Mouse (Mus musculus) bone marrow macrophage, adult 2 months (primary cell): ENCODE measurements around the gene Gucy2g. TPM values are rescaled to one million over a fixed set of nuclear protein-coding genes. Genes with fewer than 3 reads are reported as not detected.
"Not testable (repeated sequence)": the region's sequence is repeated elsewhere in the genome, so short reads cannot be mapped to it uniquely, and the experiment has no call there.

Experiments used
- H3K27ac ChIP-seq: 2 replicates; pipeline ENCODE4 v1.5.1; 2012; ENCODE audit warnings: low read depth, low read length; ENCODE audit not compliant: insufficient read depth
- H3K4me1 ChIP-seq: 2 replicates; pipeline ENCODE4 v1.6.1; 2012; ENCODE audit warnings: low read length; ENCODE audit not compliant: control insufficient read depth, insufficient read depth
- H3K4me3 ChIP-seq: 2 replicates; pipeline ENCODE4 v1.5.1; 2012; ENCODE audit warnings: mild to moderate bottlenecking, low read length, moderate library complexity; ENCODE audit not compliant: insufficient read depth
- CTCF ChIP-seq: IDR thresholded peaks from 2 replicates; pipeline ENCODE4 v1.5.1; 2012; ENCODE audit warnings: low read depth, mild to moderate bottlenecking, low read length, moderate library complexity
- POLR2A ChIP-seq: IDR thresholded peaks from 2 replicates; pipeline ENCODE4 v1.6.1; 2012; ENCODE audit warnings: mild to moderate bottlenecking, low read depth, low read length, borderline replicate concordance
- polyA plus RNA-seq: library from polyadenylated mRNA; stranded (reverse); fragments of >200 nt; gene quantifications from 2 replicates; pipeline ENCODE4 v1.2.4, GENCODE M21; 2012; ENCODE audit not compliant: missing spikeins, insufficient read depth, insufficient read length

Gucy2g gene
- polyA plus RNA-seq, 1 experiment, result not detected

DNA sequence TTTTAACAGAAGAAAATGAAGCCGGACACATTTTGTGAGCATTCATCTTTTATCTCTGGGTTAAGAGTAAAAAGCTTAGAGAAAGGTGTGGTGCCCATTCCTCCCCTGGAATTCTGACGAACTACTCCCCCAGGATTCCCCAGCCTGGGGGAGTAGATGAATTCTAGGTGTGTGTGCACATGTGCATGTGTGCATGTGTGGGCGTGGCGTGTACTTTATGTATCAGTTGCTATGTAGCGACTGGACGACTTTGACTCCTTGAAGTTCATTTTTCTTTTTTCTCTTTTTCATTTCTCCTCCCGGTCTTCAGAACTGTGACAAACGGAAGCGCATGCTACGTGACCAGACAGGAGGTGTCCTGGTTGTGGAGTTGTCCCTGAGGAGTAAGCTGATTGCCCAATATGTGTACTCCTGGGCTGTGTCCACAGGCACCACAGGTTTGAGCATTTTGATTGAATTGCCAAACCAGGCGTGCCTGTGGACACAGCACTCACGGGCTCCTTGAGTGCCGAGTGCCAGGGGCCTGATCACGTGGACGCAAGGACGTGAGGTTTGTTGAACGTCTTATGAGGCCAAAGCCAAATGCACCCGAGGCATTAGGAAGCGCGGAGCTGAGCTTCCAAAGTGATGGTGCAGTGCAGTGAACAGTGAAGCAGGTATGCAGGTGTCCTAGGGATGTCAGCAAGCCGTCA is 48.6 kb downstream of the Gucy2g start:
- H3K4me1 ChIP-seq, result no peaks in the 10 kb centered on the region
- H3K4me3 ChIP-seq, result no peak overlapping the region
- H3K27ac ChIP-seq, result no peak overlapping the region
- no peak for TF ChIP-seq CTCF
- no peak for TF ChIP-seq POLR2A

- no peaks in the 10 kb centered on the region for H3K4me1 ChIP-seq
- no peak overlapping the region for H3K27ac ChIP-seq
- no peak for TF ChIP-seq CTCF
- no peak overlapping the region for H3K4me3 ChIP-seq
These were observed 49.4 kb downstream of the Gucy2g start for GRCm38 (mm10) chr19:55191596-55191995.

- Histone ChIP-seq H3K27ac (no peak overlapping the region), H3K4me1 (no peaks in the 10 kb centered on the region), H3K4me3 (no peak overlapping the region)
- TF ChIP-seq CTCF (no peak), POLR2A (no peak)
These were observed 51.0 kb downstream of the Gucy2g start for GRCm38 (mm10) chr19:55190065-55190464.

DNA sequence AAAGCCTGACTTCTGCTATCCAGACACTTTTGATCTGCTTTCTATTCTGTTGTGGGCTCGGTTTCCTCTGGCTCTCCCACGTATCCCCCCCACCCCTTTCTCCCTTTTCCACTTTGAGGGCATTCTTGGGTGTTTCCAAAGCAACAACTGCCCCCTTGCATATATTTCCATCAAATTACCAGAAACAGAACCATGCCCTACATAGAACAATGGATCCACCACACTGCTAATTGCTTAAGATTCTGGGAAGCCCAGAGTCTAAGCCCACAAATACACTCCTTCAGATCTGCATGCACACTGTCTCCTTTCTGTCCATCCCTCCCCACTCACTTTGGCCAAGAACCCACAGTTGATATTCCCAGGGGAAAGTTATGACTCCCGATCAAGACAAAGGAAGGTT is 55.4 kb downstream of the Gucy2g start:
- Histone ChIP-seq H3K4me3 (no peak overlapping the region), H3K4me1 (no peaks in the 10 kb centered on the region), H3K27ac (no peak overlapping the region)
- TF ChIP-seq CTCF (no peak), POLR2A (no peak)

- Histone ChIP-seq H3K4me3 (no peak overlapping the region), H3K27ac (no peak overlapping the region), H3K4me1 (no peaks in the 10 kb centered on the region)
- no peak for TF ChIP-seq CTCF
- TF ChIP-seq POLR2A, result no peak
These were observed 56.0 kb downstream of the Gucy2g start for GRCm38 (mm10) chr19:55185074-55185473.

- Histone ChIP-seq H3K4me3 (no peak overlapping the region), H3K27ac (no peak overlapping the region), H3K4me1 (no peaks in the 10 kb centered on the region)
- no peak for TF ChIP-seq POLR2A
- no peak for TF ChIP-seq CTCF
These were observed 56.6 kb downstream of the Gucy2g start for GRCm38 (mm10) chr19:55184442-55184841.

GRCm38 (mm10) chr19:55180433-55180832 is 60.6 kb downstream of the Gucy2g start, which contains the start of gene Tectb:
Tectb (plus strand) TSS chr19:55180733.
- no peak within 1 kb of the TSS for H3K4me3 ChIP-seq
- no peaks in the 10 kb centered on the region for H3K4me1 ChIP-seq
- H3K27ac ChIP-seq, result no peak within 1 kb of the TSS
- TF ChIP-seq CTCF (no peak), POLR2A (no peak)

DNA sequence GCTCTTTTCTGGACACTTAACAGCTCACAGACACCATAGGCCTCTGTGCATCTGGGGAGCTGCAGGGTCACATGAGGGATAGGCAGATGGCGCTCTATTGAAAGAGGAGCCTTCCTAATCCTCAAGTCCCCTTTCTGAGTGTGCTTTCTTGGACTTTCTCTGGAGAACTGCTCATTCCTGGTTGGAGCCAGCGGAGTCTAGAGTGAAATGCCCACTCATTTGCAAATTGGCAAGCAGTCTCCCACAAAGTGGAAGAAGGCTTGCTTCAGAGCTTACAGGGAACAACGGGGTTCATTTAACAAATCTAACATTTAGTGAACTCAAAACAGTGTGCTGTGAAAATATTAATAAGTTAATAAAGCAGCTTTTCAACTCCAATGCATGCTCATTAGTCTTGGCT is 63.9 kb downstream of the Gucy2g start:
- Histone ChIP-seq H3K27ac (no peak overlapping the region), H3K4me3 (no peak overlapping the region), H3K4me1 (no peaks in the 10 kb centered on the region)
- no peak for TF ChIP-seq CTCF
- TF ChIP-seq POLR2A, result no peak

DNA sequence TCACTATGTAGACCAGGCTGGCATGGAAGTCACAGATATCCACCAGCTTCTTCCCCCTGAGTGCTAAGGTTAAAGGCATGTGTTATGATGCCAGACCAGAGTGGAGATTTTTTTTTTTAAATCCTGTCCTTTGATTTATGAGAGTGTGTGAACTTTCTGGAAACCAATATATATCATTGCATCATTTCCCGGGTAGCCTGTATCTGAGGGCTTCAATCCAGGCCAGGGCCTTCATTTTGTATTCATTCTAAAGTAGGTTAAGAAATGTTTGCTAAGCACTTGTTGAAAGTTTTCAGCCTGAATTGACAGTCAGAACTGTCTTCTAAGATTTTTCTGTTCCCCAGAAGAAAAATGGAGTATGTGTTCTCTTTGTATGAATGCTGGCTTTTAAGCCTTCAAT is 69.5 kb downstream of the Gucy2g start:
- Histone ChIP-seq H3K4me1 (no peaks in the 10 kb centered on the region), H3K4me3 (no peak overlapping the region), H3K27ac (no peak overlapping the region)
- no peak for TF ChIP-seq POLR2A
- no peak for TF ChIP-seq CTCF

DNA sequence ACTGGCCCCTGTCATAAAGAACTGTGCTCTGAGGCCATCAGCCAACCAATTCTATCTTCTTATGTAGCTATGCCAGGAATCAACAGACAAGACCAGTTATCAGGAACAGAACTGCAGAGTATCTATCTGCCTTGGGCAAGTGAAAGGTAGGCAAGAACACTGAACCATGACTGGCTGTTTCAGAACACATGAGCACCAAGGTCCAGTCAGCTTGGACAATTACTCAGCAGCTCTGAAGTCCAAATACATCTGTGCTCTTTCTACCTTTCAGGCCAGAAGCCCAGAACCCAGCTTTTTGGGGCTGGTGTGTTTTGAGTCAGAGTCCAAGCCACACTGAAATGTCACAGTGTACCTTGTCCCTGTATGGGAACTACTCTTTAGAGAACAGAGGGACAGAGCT is 70.6 kb downstream of the Gucy2g start:
- no peaks in the 10 kb centered on the region for H3K4me1 ChIP-seq
- no peak overlapping the region for H3K4me3 ChIP-seq
- TF ChIP-seq POLR2A (no peak), CTCF (no peak)
- H3K27ac ChIP-seq, result no peak overlapping the region

DNA sequence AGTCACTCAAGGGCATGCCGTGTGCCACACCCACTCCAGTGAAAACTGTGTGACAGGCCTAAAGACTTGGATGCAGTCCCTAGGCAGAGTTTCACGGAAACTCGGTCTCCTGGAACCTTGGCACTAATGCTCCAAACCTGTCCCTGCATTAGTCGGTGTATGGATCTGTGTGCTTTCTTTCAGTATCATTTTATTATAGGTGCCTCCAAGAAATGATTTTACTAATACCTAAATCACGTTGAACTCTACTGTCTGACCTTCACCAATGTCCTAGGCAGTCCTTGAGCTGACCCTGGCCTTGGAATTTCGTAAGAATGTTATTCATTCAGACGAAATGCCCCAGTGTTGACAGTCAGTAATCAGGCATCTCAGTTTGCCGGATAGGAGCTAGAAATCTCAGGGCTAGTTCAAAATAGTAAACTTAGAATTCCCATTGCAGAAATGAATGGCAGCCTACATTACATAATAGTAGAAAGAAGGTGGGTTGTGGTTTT is 71.8 kb downstream of the Gucy2g start:
- H3K27ac ChIP-seq, H3K4me1 ChIP-seq, H3K4me3 ChIP-seq: not testable (repeated sequence)

DNA sequence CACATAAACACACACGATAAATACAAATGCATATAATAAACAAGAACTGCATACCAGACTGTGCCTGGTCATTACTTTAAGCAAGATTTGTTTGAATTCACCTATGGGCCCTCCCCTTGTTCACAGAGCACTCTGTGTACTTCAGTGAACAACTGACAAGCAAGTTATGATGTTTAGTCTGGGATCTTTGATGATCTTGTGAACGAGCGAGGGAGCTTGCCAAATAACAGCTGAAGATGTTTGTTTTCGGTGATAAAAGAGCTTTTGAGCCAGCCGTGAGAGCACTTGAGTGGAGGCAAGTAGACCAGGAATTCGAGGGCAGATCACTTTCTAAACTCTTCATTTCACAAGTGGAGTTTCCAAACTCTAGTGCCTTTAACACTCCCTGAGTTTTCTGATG is 72.7 kb downstream of the Gucy2g start:
- no peaks in the 10 kb centered on the region for H3K4me1 ChIP-seq
- TF ChIP-seq POLR2A (no peak), CTCF (no peak)
- no peak overlapping the region for H3K4me3 ChIP-seq
- no peak overlapping the region for H3K27ac ChIP-seq
